Mouse (Mus musculus): ENCODE results near the gene Crisp3.
"Not testable (repeated sequence)": the region's sequence is repeated elsewhere in the genome, so short reads cannot be mapped to it uniquely, and the experiment has no call there.

The Crisp3 gene

GRCm38 (mm10) chr17:40242135-40242534 lies at the start of gene Crisp3:
Crisp3 (minus strand) TSS chr17:40242288.
- no peak for DNase-seq (ENCODE audit: low spot score)

DNA sequence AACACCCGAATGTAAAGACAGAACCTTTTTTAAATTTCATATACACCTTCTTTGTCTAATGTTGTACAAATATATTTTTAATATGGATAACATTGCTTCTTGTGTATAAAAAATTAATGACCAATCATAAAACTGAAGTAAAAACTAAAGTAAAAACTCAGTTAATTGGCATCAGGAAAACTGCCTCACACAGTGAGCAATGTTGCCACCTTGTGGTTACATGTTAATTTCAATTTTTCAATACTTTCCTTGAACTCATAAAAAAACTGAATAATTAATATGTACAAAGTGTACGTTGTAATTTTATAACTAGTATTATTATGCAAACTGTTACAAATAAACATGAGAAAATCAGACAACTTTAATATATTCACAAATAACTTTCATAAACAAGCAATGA lies 43.3 kb upstream of the Crisp3 start:
- DNase-seq (ENCODE audit: low spot score) = no peak

- DNase-seq (ENCODE audit: low spot score) = no peak
These were observed 33.4 kb upstream of the Crisp3 start for GRCm38 (mm10) chr17:40275519-40275918.

DNA sequence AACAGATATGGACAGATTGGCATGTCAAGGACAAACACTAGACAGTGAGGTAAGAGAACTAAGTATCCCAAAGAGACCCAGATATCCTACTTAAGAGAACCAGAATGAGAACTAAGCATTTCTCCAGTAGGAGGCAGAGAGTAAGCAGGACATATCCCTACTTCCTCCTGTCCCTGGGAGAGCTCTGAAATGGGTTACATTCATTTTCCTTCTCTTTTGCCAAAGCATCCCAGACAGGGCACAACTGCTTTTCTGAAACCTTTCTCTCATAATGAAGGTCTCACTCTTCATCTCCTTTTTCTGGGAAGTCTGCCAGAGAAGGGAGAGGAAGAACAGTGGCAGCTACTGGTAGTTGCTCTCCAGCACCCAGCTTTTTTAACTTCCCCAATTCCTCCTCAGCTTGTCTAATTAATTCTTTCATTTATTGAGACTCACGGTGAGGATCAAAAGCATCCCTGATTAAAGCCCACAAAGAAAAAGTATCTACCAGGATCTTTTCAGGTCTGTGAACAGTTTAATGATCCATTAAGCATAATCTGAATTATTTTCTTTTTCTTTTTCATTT lies 32.9 kb upstream of the Crisp3 start:
- no peak for DNase-seq (ENCODE audit: low spot score)

GRCm38 (mm10) chr17:40252487-40252886 lies 10.4 kb upstream of the Crisp3 start:
- no peak for DNase-seq (ENCODE audit: low spot score)

GRCm38 (mm10) chr17:40208540-40208939 lies 33.5 kb downstream of the Crisp3 start, which contains the start of gene Pgk2:
Pgk2 (minus strand) TSS chr17:40208640.
- DNase-seq (ENCODE audit: low spot score) = no peak

- DNase-seq (ENCODE audit: low spot score) = not testable (repeated sequence)
These were observed 40.3 kb downstream of the Crisp3 start for GRCm38 (mm10) chr17:40201803-40202202.

- not testable (repeated sequence) for DNase-seq (ENCODE audit: low spot score)
These were observed 51.9 kb downstream of the Crisp3 start for GRCm38 (mm10) chr17:40190192-40190591.

Data from spleen, adult 12 weeks (tissue).